Mouse (Mus musculus) neural tube, embryonic 14.5 days (tissue): ENCODE results near the gene Ralb. TPM values are rescaled to one million over a fixed set of nuclear protein-coding genes. Genes with fewer than 3 reads are reported as not detected.

ENCODE experiments used
- ATAC-seq: fragments of 200-750 bp; cut with Nextera tagmentation; 2 replicates; pipeline ENCODE4 v1.8.0; 2017; ENCODE audit warnings: low read depth, mild to moderate bottlenecking, moderate TSS enrichment, moderate library complexity
- H3K27ac ChIP-seq: fragments of 300-500 bp; sonication (generic); 2 replicates; pipeline ENCODE4 v1.5.1; 2014; ENCODE audit warnings: low read depth, mild to moderate bottlenecking, control low read depth, low read length, moderate library complexity, mixed read lengths
- H3K27me3 ChIP-seq: fragments of 300-500 bp; sonication (generic); 2 replicates; pipeline ENCODE4 v1.6.1; 2014; ENCODE audit warnings: low read length; ENCODE audit not compliant: control insufficient read depth, insufficient read depth
- H3K36me3 ChIP-seq: fragments of 300-500 bp; sonication (generic); 2 replicates; pipeline ENCODE4 v1.6.1; 2014; ENCODE audit warnings: low read length, mixed read lengths; ENCODE audit not compliant: control insufficient read depth, insufficient read depth
- H3K4me1 ChIP-seq: fragments of 300-500 bp; sonication (generic); 2 replicates; pipeline ENCODE4 v1.6.1; 2014; ENCODE audit warnings: low read length; ENCODE audit not compliant: control insufficient read depth, insufficient read depth
- H3K4me2 ChIP-seq: fragments of 300-500 bp; sonication (generic); 2 replicates; pipeline ENCODE4 v1.6.1; 2014; ENCODE audit warnings: mild to moderate bottlenecking, low read depth, low read length, control low read depth
- H3K4me3 ChIP-seq: fragments of 300-500 bp; sonication (generic); 2 replicates; pipeline ENCODE4 v1.5.1; 2014; ENCODE audit warnings: low read depth, low read length, control low read depth, mixed read lengths
- H3K9ac ChIP-seq: fragments of 300-500 bp; sonication (generic); replicated peaks from 2 replicates; pipeline ENCODE4 v1.6.1; 2014; ENCODE audit warnings: low read depth, mild to moderate bottlenecking, control low read depth, low read length, mixed read lengths
- H3K9me3 ChIP-seq: fragments of 300-500 bp; sonication (generic); 2 replicates; pipeline ENCODE4 v1.6.1; 2016; ENCODE audit warnings: low read length; ENCODE audit not compliant: control insufficient read depth
- WGBS: fragments of 180-500 bp; shearing (Covaris S2); extraction: QIAGEN DNeasy Blood & Tissue Kit; methylation state at CpG from one replicate; pipeline ENCODE4 v1.1.7; 2014; 5-methylcytosine and 5-hydroxymethylcytosine counted together
- polyA plus RNA-seq: library from polyadenylated mRNA; unstranded; fragments of >200 nt; fragmentation: Nextera tagmentation; extraction: Ambion mirVana; gene quantifications from 2 replicates; pipeline ENCODE4 v1.2.1, GENCODE M21; 2014

The Ralb gene
- polyA plus RNA-seq, 1 experiment from 2014 or later = 35.8 TPM

DNA sequence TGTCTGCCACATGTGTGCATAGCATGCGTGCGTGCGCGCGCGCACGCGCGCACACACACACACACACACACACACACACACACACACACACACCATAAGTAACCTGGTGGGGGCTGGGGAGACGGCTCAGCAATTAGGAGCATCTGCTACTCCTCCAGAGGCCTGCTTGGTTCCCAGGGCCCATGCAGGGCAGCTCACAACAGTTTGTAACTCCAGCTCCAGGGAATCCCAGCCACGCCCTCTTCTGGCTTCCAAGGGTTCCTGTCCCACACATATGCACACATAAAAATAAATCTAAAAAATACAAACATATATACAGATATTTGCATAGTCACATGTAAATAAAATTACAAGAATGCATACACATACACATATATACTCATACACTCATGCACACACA lies 1.9 kb downstream of the Ralb start:
- Histone ChIP-seq H3K4me3 (no peak overlapping the region; the same call in 1 of the 2 replicates), H3K27ac (no peak overlapping the region), H3K9me3 (no peaks in the 10 kb centered on the region), H3K9ac (no peak overlapping the region), H3K4me2 (peak overlapping the region; percentile 73; the same call in 1 of the 2 replicates), H3K36me3 (no peaks in the 10 kb centered on the region), H3K27me3 (no peaks in the 10 kb centered on the region), H3K4me1 (peaks cover 12% of the 10 kb centered on the region; the same call in 1 of the 2 replicates)
- ATAC-seq = no peak
- WGBS = 92% methylated on average over 11 of the region's 11 CpGs

DNA sequence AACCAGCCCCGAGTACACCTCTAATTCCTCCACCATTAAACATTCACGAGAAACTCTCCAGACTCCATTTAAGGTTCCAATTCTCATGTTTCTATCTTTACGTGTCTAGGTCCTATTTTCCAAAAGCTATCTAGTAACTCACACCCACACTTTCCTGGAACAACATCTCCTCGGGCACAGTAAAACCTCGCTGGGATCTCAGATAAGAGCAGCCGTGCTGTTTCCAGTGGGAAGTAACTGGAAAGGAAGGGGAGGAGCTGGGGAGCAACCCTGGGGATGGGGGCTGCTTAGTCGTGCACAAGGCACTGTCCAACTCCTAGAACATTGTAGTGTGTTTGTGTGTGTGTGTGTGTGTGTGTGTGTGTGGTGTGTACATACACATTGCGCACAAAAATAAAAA lies 2.7 kb downstream of the Ralb start:
- WGBS = 86% methylated on average over 8 of the region's 8 CpGs
- no peaks in the 10 kb centered on the region for H3K27me3 ChIP-seq
- no peak overlapping the region for H3K9ac ChIP-seq
- H3K4me1 ChIP-seq = peaks cover 12% of the 10 kb centered on the region; the same call in 1 of the 2 replicates
- no peak for ATAC-seq
- no peak overlapping the region for H3K27ac ChIP-seq
- no peak overlapping the region for H3K4me2 ChIP-seq
- no peaks in the 10 kb centered on the region for H3K36me3 ChIP-seq
- H3K9me3 ChIP-seq = no peaks in the 10 kb centered on the region
- H3K4me3 ChIP-seq = no peak overlapping the region

DNA sequence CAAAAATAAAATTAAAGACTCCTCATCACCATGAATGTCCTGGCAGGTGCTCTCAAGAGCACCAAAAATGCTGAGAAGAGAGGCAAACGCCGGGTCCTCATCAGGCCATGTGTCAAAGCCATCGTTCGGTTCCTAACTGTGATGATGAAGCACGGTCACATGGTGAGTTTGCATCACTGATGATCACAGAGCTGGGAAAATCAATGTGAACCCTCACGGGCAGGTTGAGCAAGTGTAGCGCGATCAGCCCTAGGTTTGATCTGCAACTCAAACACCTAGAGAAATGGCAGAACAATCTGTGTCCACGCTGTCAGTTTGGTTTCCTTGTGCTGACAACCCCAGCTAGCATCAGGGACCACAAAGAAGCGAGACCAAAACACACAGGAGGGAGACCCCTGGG lies 5.1 kb downstream of the Ralb start:
- no peak overlapping the region for H3K9ac ChIP-seq
- no peaks in the 10 kb centered on the region for H3K9me3 ChIP-seq
- no peak overlapping the region for H3K4me3 ChIP-seq
- 0 out of 2 replicates have a peak, but pooled peaks cover 5% of the 10 kb centered on the region for H3K4me1 ChIP-seq
- H3K27ac ChIP-seq = no peak overlapping the region
- no peaks in the 10 kb centered on the region for H3K27me3 ChIP-seq
- WGBS = 92% methylated on average over 10 of the region's 10 CpGs
- no peaks in the 10 kb centered on the region for H3K36me3 ChIP-seq
- no peak overlapping the region for H3K4me2 ChIP-seq
- ATAC-seq = no peak

DNA sequence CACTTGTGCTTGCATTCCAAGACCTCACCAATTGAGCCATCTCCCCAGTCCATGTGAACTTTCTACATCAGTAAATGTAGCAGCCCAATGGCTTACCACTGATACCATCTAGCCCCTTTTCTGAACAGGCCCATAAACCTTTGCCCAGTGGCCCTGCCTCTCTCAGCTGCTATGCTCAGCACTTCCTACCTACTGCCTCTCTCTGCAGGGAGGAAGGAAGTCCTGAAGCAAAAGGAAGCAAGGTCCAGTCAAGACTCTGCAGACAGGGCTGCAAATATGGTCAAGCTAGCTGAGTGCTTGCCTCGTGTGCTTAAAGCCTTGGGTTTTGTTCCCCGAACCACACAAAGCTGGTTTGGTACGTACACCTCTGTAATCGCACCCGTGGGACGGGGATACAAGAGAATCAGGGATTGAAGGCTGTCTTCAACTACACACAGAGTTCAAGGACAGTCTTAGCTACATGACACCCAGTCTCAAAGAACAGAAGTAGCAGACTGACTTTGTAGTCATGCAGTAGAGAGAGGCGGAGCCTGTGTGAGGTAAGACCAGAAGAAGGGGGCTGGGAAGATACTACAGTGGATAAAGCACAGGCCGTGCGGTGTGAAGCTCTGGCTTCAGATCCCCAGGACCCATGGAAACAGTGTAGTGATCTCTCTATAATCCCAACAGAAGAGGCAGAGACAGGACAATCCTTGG lies 5.9 kb downstream of the Ralb start:
- Histone ChIP-seq H3K4me1 (0 out of 2 replicates have a peak, but pooled peaks cover 5% of the 10 kb centered on the region), H3K9me3 (no peaks in the 10 kb centered on the region), H3K4me2 (no peak overlapping the region), H3K9ac (no peak overlapping the region), H3K36me3 (no peaks in the 10 kb centered on the region), H3K27me3 (no peaks in the 10 kb centered on the region), H3K4me3 (no peak overlapping the region), H3K27ac (no peak overlapping the region)
- ATAC-seq = no peak
- 86% methylated on average over 9 of the region's 9 CpGs for WGBS

DNA sequence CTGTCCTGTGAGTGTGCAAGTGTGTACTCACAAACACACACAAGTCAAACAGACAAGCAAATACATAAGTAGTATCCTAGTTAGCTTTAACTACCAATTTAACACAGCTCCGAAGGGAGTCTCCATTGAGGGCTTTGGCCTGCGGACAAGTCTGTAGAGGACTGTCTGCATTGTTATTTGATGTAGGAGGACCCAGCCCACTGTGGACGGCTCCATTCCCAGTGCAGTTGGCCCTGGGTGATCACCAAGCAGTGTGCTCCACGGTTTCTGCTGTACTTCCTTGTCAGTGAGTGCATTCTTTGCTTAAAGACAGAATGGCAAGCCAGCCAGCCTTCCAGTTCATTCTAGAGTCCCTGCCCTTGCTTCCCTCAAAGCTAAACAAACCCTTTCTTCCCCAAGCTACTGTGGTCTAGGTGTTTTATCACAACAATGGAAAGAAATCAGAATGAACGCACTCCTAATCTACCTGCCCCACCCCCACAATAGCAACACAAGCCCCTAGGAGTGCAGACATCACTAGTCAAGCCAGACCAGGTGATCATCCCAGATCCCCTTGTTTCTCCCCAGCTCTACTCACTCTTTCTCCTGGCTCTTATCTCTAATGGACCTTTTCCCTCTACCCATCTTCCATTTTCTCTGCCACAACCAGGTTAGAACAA lies 7.1 kb downstream of the Ralb start:
- Histone ChIP-seq H3K27ac (no peak overlapping the region), H3K36me3 (no peaks in the 10 kb centered on the region), H3K27me3 (no peaks in the 10 kb centered on the region), H3K9ac (no peak overlapping the region), H3K4me2 (no peak overlapping the region), H3K4me1 (no peaks in the 10 kb centered on the region), H3K4me3 (no peak overlapping the region), H3K9me3 (no peaks in the 10 kb centered on the region)
- 79% methylated on average over 5 of the region's 5 CpGs for WGBS
- no peak for ATAC-seq

DNA sequence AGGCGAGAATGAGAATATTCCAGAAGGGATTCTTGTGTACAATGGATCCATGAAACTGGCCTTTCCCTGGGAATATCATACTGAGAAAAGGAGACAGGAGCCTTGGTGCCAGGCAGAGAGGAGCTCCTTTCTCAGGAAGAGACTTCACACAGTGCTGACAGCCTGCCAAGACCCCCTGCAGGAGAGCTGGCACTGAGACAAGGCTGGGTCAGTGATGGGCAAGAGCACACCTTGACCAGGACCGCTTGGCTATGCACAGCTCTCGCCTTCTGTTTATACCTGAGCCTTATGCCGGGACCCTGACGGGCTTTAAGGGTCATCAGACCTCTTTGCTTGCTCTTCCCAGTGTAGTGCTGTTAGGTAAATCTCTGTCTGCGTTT lies 9.2 kb downstream of the Ralb start:
- H3K36me3 ChIP-seq = no peaks in the 10 kb centered on the region
- no peaks in the 10 kb centered on the region for H3K9me3 ChIP-seq
- H3K4me1 ChIP-seq = no peaks in the 10 kb centered on the region
- H3K4me3 ChIP-seq = no peak overlapping the region
- no peak overlapping the region for H3K27ac ChIP-seq
- 89% methylated on average over 6 of the region's 6 CpGs for WGBS
- H3K9ac ChIP-seq = no peak overlapping the region
- H3K4me2 ChIP-seq = no peak overlapping the region
- H3K27me3 ChIP-seq = no peaks in the 10 kb centered on the region
- ATAC-seq = no peak

DNA sequence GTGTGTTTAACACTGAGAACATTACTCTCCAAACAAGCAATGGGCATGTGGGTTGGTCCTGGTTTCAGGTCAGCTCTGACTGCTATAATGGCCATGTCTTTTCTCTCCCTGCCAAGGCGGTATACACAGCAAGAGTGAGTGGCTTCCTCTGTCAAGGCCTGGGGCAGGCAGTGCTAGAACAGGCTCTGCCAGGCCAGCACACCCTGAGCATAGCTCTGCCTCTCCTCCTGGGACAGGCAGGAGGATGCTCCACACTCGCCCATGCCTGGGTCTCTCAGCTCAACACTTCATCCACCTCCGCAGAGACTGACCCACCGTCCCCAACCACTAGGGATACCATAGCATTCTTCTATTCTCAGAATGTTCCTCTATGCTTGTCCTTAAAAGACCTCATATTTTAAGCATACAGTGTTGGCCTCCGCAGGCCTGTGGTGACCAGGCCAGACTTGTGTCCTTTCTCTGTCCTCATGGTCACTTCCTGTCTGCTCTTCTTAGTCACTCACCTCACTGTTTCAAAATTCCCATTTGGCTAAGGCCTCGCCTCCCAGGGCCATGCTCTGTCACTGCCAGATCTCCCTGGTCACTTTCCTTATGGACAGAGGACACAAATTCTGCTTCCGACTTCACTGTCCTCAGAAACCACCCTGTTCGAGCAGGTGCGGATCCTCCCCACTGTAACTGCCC lies 9.7 kb downstream of the Ralb start:
- H3K36me3 ChIP-seq = no peaks in the 10 kb centered on the region
- no peak for ATAC-seq
- H3K9me3 ChIP-seq = no peaks in the 10 kb centered on the region
- H3K4me2 ChIP-seq = no peak overlapping the region
- no peak overlapping the region for H3K4me3 ChIP-seq
- no peak overlapping the region for H3K9ac ChIP-seq
- H3K4me1 ChIP-seq = no peaks in the 10 kb centered on the region
- 95% methylated on average over 8 of the region's 9 CpGs for WGBS
- no peaks in the 10 kb centered on the region for H3K27me3 ChIP-seq
- H3K27ac ChIP-seq = no peak overlapping the region

DNA sequence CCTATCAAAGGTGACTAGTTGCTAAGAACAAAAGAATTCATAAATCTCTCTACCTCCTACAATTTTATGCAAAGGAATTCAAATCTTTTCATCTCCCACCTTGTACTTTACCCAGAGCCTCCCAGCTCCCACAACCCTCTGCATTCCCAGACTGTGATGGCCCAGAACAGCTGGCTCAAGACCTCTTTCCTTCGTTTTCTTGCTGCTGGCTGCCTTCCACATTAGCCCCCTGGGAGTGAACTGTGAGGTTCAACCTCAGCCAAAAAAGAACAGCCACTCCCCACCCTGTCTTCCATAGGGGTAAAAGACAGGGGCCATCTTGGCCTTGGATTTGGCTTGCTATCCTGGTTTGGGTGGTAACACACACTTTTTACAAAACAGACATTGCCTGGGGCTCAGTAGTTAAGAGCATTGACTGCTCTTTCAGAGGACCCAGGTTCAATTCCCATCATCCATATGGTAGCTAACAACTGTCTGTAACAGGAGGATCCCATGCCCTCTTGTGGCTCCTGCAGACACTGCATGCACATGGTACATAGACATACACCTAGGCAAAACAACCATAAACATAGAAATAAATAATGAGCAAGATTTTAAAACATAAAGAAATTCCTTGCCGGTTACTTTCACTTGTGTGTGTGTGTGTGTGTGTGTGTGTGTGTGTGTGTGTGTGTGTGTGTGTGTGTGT lies 10.4 kb downstream of the Ralb start:
- WGBS = 72% methylated on average over 2 of the region's 2 CpGs

More for the DNA sequence above, 10.4 kb downstream of the Ralb start:
- Histone ChIP-seq H3K36me3 (no peaks in the 10 kb centered on the region), H3K4me1 (no peaks in the 10 kb centered on the region), H3K4me2 (no peak overlapping the region), H3K9me3 (no peaks in the 10 kb centered on the region), H3K4me3 (no peak overlapping the region), H3K9ac (no peak overlapping the region), H3K27me3 (no peaks in the 10 kb centered on the region), H3K27ac (no peak overlapping the region)
- ATAC-seq = no peak
